Mouse (Mus musculus): Measurements from ENCODE around the gene Mefv.

- TF ChIP-seq CTCF (IDR thresholded peaks at IDR 0.05; ENCODE audit: insufficient read depth, low read depth, low read length) (no peak), POLR2A (IDR thresholded peaks at IDR 0.05; ENCODE audit: insufficient read depth, low read depth, low read length) (no peak)
Observed at GRCm38 (mm10) chr16:3745656-3746055, 27.8 kb upstream of the Mefv start.
